Mouse (Mus musculus): ENCODE results near the gene Zfyve1.

- TF ChIP-seq CTCF (IDR thresholded peaks at IDR 0.05; ENCODE audit: low read depth), result no peak
- TF ChIP-seq EP300 (IDR thresholded peaks at IDR 0.05; ENCODE audit: low read depth), result no peak
Observed at GRCm38 (mm10) chr12:83624321-83624720, 27.3 kb upstream of the Zfyve1 start.
